In the genomic region with DNA sequence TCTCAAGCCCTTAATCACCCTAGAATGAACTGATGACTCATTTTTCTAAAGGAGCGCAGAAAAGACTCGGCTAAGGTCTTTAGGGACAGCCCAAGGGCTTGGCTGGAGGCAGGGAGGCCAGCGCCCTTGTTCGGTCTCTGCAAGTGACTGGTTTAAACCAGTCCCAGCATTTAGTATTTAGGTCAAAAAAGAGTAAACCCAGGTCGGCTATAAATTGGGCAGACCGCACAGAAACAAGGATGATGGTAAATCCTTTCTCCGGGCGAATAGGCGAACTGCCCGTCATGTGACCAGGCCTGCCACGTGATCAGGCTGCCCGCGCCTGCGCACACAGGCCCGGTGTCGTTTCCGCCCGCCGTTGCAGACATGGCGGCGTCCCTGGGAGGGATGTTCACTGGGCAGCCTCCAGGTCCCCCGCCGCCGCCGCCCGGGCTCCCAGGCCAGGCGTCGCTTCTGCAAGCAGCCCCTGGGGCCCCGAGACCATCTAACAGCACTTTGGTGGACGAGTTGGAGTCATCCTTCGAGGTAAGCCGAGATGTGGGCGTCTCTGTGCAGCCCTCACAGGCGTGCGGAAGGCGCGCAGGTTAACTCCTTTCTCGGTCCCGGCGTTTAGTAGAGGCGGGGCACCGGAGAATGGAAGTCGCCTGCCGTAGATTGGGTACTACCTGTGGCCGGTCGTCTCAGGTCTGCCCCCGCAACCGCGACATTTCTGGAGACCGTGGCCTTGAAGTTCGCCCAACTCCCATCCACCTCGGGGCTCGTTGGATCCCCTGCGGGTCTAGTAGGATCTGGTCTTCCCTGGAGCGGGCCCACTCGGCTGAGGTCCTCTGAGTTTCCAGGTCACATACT, we compare ENCODE assay signal across 8 mouse cellular contexts. TPM values are rescaled to one million over a fixed set of nuclear protein-coding genes. Genes with fewer than 3 reads are reported as not detected.
A peak's percentile ranks its signal among the peaks of the same experiment; 100 is the strongest.
DNase-seq lines count a peak whose midpoint lies in the region; ATAC-seq and TF ChIP-seq lines count a peak whose summit lies in the region.

A gene (plus strand): TSS at position 270 of the 849 bp plus-strand sequence.

- H3K4me2 ChIP-seq in lung, postnatal 0 days (replicated peaks; ENCODE audit: low read depth, low read length), result peak within 1 kb of the TSS; percentile 78

- no peak for TF ChIP-seq EP300 in lung, postnatal 0 days (IDR thresholded peaks at IDR 0.05)

- H3K9me3 ChIP-seq in hindbrain, embryonic 10.5 days, result no peaks in the 10 kb centered on the region
- no peaks in the 10 kb centered on the region for H3K9me3 ChIP-seq in lung, postnatal 0 days (ENCODE audit: low read length)

- H3K36me3 ChIP-seq in hindbrain, embryonic 10.5 days, result peaks cover 19% of the 10 kb centered on the region
- H3K36me3 ChIP-seq in lung, postnatal 0 days (ENCODE audit: insufficient read depth, low read length), result peaks cover 5% of the 10 kb centered on the region; the same call in 1 of the 2 replicates

- DNase-seq in MEL-GATA-1-ER (ENCODE audit: extremely low read depth, low read depth), result peak; percentile 86
- DNase-seq in cerebellum, adult 8-10 months, result peak; percentile 94
- peak; percentile 95 for DNase-seq in hindbrain, embryonic 10.5 days (ENCODE audit: low spot score)
- peak; percentile 93 for DNase-seq in layer of hippocampus, adult 9-11 months
- peak; percentile 95 for DNase-seq in lung, postnatal 0 days (ENCODE audit: low spot score)
- peak; percentile 94 for DNase-seq in ovary, postnatal 14 days (ENCODE audit: low spot score)
- DNase-seq in thymus, postnatal 14 days, result peak; percentile 94

- peak; percentile 96 for ATAC-seq in frontal cortex, adult (ENCODE audit: low TSS enrichment)
- ATAC-seq in lung, postnatal 0 days, result peak; percentile 97

- H3K27me3 ChIP-seq in hindbrain, embryonic 10.5 days (ENCODE audit: insufficient read depth, poor library complexity, severe bottlenecking), result no peaks in the 10 kb centered on the region
- no peaks in the 10 kb centered on the region for H3K27me3 ChIP-seq in lung, postnatal 0 days (replicated peaks; ENCODE audit: insufficient read depth, low read length)

- peaks cover 19% of the 10 kb centered on the region for H3K4me1 ChIP-seq in hindbrain, embryonic 10.5 days (replicated peaks)
- peaks cover 3% of the 10 kb centered on the region; the same call in 1 of the 2 replicates for H3K4me1 ChIP-seq in lung, postnatal 0 days (ENCODE audit: insufficient read depth, low read depth, low read length)

- H3K27ac ChIP-seq in hindbrain, embryonic 10.5 days, result peak within 1 kb of the TSS; percentile 95
- no peak within 1 kb of the TSS for H3K27ac ChIP-seq in lung, postnatal 0 days (ENCODE audit: low read length)

- H3K4me3 ChIP-seq in hindbrain, embryonic 10.5 days, result peak within 1 kb of the TSS; percentile 92
- peak within 1 kb of the TSS; percentile 98 for H3K4me3 ChIP-seq in lung, postnatal 0 days (ENCODE audit: low read depth, low read length)

- WGBS in hindbrain, embryonic 10.5 days, result 2% methylated on average over 56 of the region's 56 CpGs
- 2% methylated on average over 49 of the region's 56 CpGs for WGBS in lung, postnatal 0 days

- peak within 1 kb of the TSS; percentile 87 for H3K9ac ChIP-seq in lung, postnatal 0 days (replicated peaks; ENCODE audit: low read depth)

- no peak for TF ChIP-seq CTCF in lung, postnatal 0 days (IDR thresholded peaks at IDR 0.05)

RNA-seq across cellular contexts. Expression of the gene that starts here (rescaled TPM):
- polyA plus RNA-seq in hindbrain, embryonic 10.5 days (2016; fragmentation: Nextera tagmentation; extraction: Ambion mirVana), result 295 and 341 TPM in 2 replicates
- 182 and 185 TPM in 2 replicates for polyA plus RNA-seq in lung, postnatal 0 days (2015; fragmentation: Nextera tagmentation; extraction: Ambion mirVana)
